Mouse (Mus musculus) mammary gland, adult 2 months (tissue): ENCODE measurements around the gene Pcp2. TPM values are rescaled to one million over a fixed set of nuclear protein-coding genes. Genes with fewer than 3 reads are reported as not detected.

Source experiments
- polyA plus RNA-seq: library from polyadenylated mRNA; depleted of rRNA; stranded (reverse); fragments of >200 nt; gene quantifications from 2 replicates; pipeline ENCODE4 v1.2.3, GENCODE M21; 2012; ENCODE audit warnings: low replicate concordance; rRNA removed

The Pcp2 gene
- polyA plus RNA-seq, result not detected in 2 replicates

DNA sequence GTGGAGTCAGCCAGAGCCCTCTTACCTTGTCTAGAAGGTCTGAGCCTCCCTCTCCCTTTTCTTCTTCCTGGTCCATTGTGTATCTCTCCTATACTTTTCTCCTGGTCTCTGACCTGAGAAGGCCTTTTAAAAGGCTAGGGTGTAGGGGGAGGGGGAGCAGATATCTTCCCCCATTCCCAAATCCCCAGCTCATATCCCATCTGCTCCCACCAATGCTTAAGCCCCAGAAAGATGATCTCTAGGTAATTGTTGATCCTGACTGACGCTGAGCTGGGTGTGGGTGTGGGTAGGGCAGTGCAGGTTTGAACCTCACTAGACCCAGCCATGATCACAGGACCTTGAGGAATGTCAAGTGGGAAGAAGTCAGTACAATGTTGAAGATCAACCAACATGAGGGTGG is at the start of gene Pcp2:
Gene Pcp2, minus strand, starts transcription at position 101 of the 400 bp plus-strand sequence.

DNA sequence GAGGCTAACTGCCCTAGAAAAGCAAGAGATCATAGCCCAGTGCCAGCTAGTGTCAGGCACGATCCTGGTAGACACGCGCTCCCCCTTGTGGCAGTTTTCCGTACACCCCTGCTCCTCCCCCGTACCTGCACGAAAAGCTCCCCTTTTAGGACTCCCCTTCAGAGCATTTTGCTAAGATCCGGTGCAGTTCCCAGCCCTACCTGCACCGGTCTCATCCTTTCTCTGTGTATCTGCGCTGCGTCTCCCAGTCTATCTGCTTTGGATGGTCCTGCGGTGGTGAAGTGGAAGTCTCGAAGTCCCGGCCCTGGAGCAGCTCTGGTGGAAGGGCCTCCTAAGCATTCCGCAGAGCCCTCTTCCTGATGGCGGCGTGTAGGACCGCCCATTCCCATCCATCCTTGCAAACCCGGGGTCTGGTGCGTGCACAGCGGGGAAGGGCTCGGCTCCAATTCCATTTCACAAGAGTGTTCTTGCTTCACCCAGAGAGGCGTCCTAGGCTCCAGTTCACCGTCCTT is 46.7 kb upstream of the Pcp2 start, which contains the start of gene Fcor:
Gene Fcor, minus strand, starts transcription at position 383 of the 512 bp plus-strand sequence.

DNA sequence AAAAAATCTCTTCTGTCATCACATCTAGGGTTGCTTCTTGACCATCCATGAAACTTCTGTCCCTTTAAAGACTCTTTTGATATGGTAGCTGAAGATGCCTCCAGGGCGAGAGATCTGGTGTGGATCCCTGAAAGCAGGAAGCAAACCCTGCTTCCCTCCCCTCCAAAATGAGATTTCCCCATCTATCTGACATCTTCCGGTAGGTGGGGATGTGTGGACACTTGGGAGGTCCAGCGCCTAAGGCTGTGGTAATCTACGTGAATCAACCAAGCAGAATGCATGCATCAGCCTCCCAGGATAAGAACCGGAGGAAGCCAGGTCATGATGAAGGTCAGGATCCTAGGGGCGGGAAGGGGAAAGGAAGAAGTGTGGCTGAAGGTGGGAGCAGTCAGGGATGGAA is 40.2 kb upstream of the Pcp2 start, which contains the start of gene Mcemp1:
Gene Mcemp1, plus strand, starts transcription at position 248 of the 400 bp plus-strand sequence.

DNA sequence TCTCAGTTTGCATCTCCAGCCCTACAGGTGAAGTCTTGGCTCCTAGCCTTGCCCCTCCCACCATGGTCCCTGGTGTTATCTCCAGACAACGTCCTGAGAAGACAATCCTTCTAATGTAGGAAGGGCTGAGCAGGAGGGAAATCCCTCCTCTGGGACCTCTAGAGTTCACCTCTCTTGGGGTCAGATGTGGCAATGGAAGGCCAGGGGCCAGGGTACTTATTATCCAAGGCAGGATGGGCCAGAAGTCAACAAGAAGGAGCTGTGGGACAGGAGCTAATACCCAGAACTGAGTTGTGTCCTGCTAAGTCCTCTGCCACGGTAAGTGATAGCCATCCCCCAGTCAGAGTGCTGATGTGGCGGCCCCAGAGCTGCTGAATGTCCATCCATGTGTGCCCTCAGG is 30.2 kb upstream of the Pcp2 start, which contains the start of gene Retn:
Gene Retn, plus strand, starts transcription at position 245 of the 400 bp plus-strand sequence.

DNA sequence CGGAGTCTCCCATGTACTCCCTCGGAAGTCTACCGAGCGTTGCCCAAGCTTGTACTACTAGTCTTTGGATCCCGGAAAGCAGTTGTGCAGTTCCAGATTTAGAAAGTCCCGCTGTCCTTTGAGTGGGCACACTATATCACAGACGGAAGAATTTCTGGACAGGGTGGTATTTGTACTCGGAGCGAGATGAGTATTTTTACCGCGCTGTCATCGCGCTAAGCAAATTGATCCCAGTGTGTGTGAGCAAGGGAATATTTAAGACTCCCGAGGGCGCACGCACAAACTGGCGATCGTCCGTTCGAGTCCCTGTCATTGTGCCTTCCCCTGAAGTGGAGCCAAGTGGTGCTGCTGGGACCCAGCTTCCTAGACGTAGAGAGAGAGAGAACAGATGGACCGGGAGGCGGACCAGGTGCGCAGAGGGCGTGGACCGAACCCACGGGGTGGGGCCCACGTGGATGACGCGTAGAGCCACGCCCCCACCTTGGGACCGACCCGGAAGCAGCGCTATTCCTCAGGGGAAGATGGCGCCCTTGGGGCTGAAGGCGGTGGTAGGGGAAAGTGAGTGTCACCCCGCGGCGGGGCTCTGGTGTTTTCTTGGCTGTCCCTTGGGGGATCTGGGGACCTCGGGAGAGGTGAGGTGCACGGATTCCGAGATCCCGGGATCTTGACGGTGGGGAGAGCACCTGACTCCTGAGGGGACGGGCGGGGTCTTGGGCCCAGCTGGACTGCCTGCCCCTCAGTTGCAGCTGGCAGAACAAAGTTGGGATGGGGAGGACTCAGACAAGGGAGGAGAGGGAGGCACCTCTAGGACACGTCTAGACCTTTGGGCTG is 5.5 kb upstream of the Pcp2 start, which contains the start of gene Stxbp2:
Gene Stxbp2, plus strand, starts transcription at position 309 of the 831 bp plus-strand sequence.

DNA sequence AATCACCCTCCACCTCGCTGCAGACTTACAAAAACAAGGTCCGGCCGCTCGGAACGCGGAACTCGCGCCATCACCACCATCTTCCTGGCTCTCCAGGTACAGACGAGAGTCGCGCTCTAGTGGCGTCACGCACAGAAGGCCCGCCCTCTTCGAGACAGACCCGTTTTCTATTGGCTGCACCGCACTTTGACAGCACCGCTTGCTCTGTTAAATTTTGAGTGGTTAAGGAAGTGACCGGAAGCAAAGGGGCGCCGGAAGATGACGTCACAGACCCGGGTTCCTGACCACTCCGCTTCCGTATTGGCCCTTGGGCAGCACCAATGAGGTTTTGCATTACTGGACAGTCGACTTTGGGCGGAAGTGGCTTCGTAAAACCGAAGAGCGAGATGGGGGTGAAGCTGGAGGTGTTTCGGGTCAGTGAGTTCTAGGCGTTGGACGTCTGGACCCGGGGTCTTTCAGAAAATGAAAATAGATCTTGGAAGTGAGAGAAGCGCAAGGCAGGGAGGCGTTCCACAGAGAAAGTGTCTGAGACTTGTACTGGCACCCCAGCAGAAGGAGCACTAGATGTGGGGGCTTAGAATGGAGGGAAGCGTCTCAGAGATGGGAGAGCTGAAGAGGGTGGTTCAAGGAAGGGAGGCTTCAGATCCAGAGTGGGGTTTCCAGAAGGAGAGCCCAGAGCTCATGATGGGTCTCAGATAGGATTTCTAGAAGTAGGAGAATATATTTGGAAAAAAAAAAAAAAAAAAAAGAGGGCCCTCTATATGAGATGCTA is 4.0 kb downstream of the Pcp2 start, which contains the start of the genes Xab2 and Pet100:
Gene Xab2, minus strand, starts transcription at position 118 of the 772 bp plus-strand sequence.
Gene Pet100, plus strand, starts transcription at position 350 of the 772 bp plus-strand sequence.

DNA sequence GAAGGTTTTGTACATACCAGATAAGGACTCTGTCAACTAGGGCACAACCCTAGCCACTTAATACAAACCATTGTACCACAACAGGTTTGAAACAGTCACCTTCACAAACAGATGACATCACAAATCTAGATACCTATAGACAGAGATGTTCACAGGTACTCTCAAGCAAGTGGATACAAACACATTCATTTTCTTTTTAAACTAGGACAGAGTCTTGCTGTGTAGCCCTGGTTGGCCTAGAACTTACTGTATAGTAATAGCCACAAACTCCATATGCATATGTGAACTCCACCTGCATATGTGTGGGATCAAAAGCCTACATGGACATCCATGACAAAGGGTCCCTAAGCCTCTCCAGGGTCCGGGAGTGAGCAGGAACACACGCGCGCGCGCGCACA is 38.4 kb downstream of the Pcp2 start, which contains the start of gene Camsap3:
Gene Camsap3, plus strand, starts transcription at position 301 of the 398 bp plus-strand sequence.

Other genes with a start within 250 kb of the Pcp2 start
- gene Arhgef18, start 232.5 kb downstream of the Pcp2 start, polyA plus RNA-seq, result 46.1 and 114 TPM in 2 replicates
- gene Pex11g, start 157.9 kb downstream of the Pcp2 start, polyA plus RNA-seq, result 8.4 and 11.1 TPM in 2 replicates
- 0.10 and 0.11 TPM in 2 replicates for gene Tex45, start 154.7 kb downstream of the Pcp2 start, polyA plus RNA-seq
- 76.9 and 90.5 TPM in 2 replicates for gene Zfp358, start 132.4 kb downstream of the Pcp2 start, polyA plus RNA-seq
- gene Mcoln1, start 125.1 kb downstream of the Pcp2 start, polyA plus RNA-seq, result 274 and 624 TPM in 2 replicates
- gene Pnpla6, start 110.2 kb downstream of the Pcp2 start, polyA plus RNA-seq, result 59.0 and 66.0 TPM in 2 replicates
- not detected in 2 replicates for gene C330021F23Rik, start 57.6 kb downstream of the Pcp2 start, polyA plus RNA-seq
- gene Camsap3, start 38.3 kb downstream of the Pcp2 start, polyA plus RNA-seq, result 11.5 and 13.9 TPM in 2 replicates
- gene Xab2, start 4.2 kb downstream of the Pcp2 start, polyA plus RNA-seq, result 57.5 and 58.7 TPM in 2 replicates
- gene Pet100, start 4.0 kb downstream of the Pcp2 start, polyA plus RNA-seq, result 2.9 and 7.1 TPM in 2 replicates
- gene Stxbp2, start 5.4 kb upstream of the Pcp2 start, polyA plus RNA-seq, result 123 and 137 TPM in 2 replicates
- 504 and 837 TPM in 2 replicates for gene Retn, start 30.2 kb upstream of the Pcp2 start, polyA plus RNA-seq
- 1.4 and 2.4 TPM in 2 replicates for gene Mcemp1, start 40.2 kb upstream of the Pcp2 start, polyA plus RNA-seq
- gene Fcor, start 46.8 kb upstream of the Pcp2 start, polyA plus RNA-seq, result 92.6 and 226 TPM in 2 replicates
- gene Trappc5, start 50.8 kb upstream of the Pcp2 start, polyA plus RNA-seq, result 31.3 and 44.5 TPM in 2 replicates
- 34.8 and 48.3 TPM in 2 replicates for gene Fcer2a, start 68.6 kb upstream of the Pcp2 start, polyA plus RNA-seq
- gene Clec4g, start 95.1 kb upstream of the Pcp2 start, polyA plus RNA-seq, result 1.1 and 1.9 TPM in 2 replicates
- 3.8 and 9.8 TPM in 2 replicates for gene Cd209a, start 123.4 kb upstream of the Pcp2 start, polyA plus RNA-seq
- 0.25 and 1.7 TPM in 2 replicates for gene Cd209e, start 228.8 kb upstream of the Pcp2 start, polyA plus RNA-seq